Mouse (Mus musculus) right cerebral cortex, postnatal 10 days (tissue): ENCODE measurements around the gene Olfr1226.
"Not testable (repeated sequence)": the region's sequence is repeated elsewhere in the genome, so short reads cannot be mapped to it uniquely, and the experiment has no call there.

Source experiments
- DNase-seq, 2 experiments: peaks; one replicate each; pipeline ENCODE4 v3.0.0; 2021; ENCODE audit warnings: low spot score in 2 of 2

Olfr1226 gene

DNA sequence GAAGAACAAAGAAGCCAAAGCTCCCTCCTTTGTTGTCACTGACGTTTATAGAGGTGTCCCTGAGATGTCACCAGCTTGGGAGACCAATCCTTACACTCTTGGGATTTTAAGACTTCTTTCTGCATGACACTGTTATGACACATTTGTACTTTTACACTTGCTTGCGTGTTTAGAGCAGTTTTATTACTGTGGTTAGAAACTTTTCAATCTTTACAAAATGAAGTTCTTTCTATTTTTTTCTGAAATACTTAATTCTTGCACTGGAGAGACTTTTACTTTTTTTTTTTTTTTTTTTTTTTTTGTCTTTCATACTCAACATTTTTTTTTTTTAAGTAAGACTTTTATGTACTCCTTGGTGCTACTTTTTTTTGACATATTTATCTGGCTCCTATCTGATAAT, at the start of gene Olfr1226:
Gene Olfr1226, minus strand, starts transcription at position 101 of the 400 bp plus-strand sequence.
- no peak for DNase-seq

DNA sequence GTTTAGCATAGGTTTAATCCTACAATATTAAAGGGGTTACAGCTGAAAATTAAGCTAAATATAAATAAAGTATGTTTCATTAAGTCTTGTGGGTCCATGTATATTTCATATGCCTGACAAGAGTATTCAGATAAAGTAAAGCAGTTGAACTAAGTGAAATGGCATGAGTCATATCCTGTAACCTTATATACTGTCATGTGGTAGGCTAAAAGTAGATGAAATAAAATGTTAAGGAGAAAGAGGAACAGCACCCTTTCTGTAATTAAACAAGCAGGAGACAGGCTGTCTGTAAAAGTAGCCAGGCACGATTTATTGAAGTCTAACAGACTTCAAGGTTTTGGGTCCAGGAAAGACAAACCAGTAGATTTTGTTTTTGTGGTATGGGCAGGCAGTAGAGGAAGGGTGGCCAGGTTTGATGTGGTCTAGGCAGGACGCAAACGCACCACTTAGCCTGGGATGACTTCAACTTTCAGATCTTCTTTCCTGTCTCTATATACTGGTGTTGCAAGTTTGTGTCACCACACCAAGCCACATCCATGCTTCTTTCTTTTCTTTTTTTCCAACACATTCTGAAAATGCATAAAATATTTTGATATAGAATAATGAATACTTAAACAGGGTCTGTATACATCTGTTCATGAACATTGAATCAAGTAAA, 3.4 kb downstream of the Olfr1226 start:
- DNase-seq, result no peak

DNA sequence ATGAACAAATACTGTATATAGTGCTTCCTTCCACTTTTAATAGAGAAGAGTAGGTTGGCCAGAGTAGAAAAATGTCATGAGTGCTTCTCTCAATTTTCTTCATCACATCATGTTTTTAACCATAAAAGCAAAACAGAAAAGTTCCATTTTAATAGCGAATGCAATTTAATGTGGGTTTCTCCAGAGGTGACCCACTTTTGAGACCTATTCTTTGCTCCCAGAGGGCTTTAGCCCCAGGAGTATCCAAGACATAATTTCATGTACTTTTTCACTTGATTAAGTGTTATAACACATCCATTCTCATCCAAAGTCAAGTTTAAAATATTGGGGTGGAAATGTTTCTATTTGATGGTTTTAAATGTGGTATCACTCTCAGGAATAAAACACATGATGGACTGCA, 25.3 kb downstream of the Olfr1226 start, which contains the start of gene Olfr1225:
Gene Olfr1225, minus strand, starts transcription at position 101 of the 400 bp plus-strand sequence.
- no peak for DNase-seq

- not testable (repeated sequence) for DNase-seq
Observed at GRCm38 (mm10) chr2:89164711-89165110, 35.1 kb downstream of the Olfr1226 start.

GRCm38 (mm10) chr2:89163991-89164390, 35.9 kb downstream of the Olfr1226 start, which contains the start of gene Olfr1224-ps1:
Gene Olfr1224-ps1, minus strand, starts transcription at chr2:89164091.
- DNase-seq, result not testable (repeated sequence)

DNA sequence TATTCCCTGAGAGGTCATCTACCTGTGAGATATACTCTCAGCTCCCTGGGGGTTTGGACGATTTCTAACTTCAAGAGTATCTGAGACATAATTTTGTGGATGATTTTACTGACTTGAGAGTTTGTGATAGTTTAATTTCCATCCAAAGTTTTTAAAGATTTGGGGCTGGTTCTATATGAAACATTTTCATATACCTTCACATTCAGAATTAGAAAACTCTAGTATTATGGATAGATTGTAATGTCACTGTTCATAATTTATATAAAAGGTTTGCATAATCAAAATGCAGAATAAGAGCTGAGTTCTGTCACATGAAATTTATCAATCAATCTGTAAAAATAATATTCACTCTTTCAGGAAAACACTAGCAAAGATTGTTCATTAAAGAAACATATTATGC, 48.4 kb downstream of the Olfr1226 start, which contains the start of gene Olfr1223:
Gene Olfr1223, minus strand, starts transcription at position 101 of the 400 bp plus-strand sequence.
- DNase-seq, result no peak
